Mouse (Mus musculus) spleen, adult 2 months (tissue): ENCODE data around the gene Enho.

Source experiments
- CTCF ChIP-seq: fragments of 200-500 bp; IDR thresholded peaks from 2 replicates; pipeline ENCODE4 v1.5.1; 2011; ENCODE audit warnings: mild to moderate bottlenecking, inconsistent platforms; ENCODE audit not compliant: insufficient read depth, insufficient read length, insufficient replicate concordance; ENCODE audit errors: extremely low read depth
- POLR2A ChIP-seq: fragments of 200-500 bp; IDR thresholded peaks from 2 replicates; pipeline ENCODE4 v1.6.1; 2011; ENCODE audit warnings: low read depth, low read length, inconsistent platforms

- TF ChIP-seq CTCF (no peak), POLR2A (no peak)
Observed at GRCm38 (mm10) chr4:41633001-41633400, 7.1 kb downstream of the Enho start.
